Comparison of ENCODE assay signal across 8 mouse cellular contexts in the genomic region with DNA sequence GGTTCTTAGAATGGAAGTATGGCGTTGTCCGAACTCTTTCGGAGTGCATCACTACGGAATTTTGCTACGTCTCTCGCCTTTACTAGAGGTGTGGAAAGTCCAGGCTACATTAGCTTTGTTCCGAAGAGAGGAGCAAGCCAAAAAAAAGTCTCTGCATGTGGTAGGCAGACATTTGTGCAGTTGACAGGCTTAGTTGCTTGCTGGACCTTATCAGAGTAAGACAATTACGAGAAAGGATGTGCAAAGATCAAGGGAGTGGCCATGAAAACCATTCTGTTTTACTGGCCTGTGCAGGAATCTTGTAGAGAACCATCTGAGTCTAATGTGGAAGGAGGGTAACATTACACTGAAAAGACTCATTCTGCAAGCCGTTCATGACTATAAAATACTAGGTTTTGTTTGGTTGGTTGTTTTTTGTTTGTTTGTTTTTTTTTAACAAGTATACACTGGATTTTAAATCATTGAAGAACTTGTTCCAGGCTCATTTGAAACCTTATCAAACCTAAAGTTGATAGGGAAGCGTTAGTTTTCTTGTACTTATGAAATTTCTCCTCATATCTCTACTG. TPM values are rescaled to one million over a fixed set of nuclear protein-coding genes. Genes with fewer than 3 reads are reported as not detected.
A peak's percentile ranks its signal among the peaks of the same experiment; 100 is the strongest.
DNase-seq lines count a peak whose midpoint lies in the region; ATAC-seq and TF ChIP-seq lines count a peak whose summit lies in the region.

No protein-coding gene starts in this region.

- peak overlapping the region; percentile 95 for H3K9ac ChIP-seq in liver, embryonic 13.5 days

- peak overlapping the region; percentile 90 for H3K4me2 ChIP-seq in liver, embryonic 13.5 days

- no peaks in the 10 kb centered on the region for H3K27me3 ChIP-seq in liver, embryonic 13.5 days

- no peak for ATAC-seq in liver, embryonic 13.5 days (ENCODE audit: low read depth)

- peak overlapping the region; percentile 77 for H3K4me3 ChIP-seq in gastrocnemius, adult 2 months
- H3K4me3 ChIP-seq in embryonic fibroblast, embryonic 13.5 days (ENCODE audit: insufficient read depth, low read length), result peak overlapping the region; percentile 94
- peak overlapping the region; percentile 91 for H3K4me3 ChIP-seq in liver, embryonic 13.5 days (replicated peaks)

- no peaks in the 10 kb centered on the region for H3K9me3 ChIP-seq in liver, embryonic 13.5 days (replicated peaks)

- peak overlapping the region; percentile 95 for H3K27ac ChIP-seq in gastrocnemius, adult 2 months
- H3K27ac ChIP-seq in embryonic fibroblast, embryonic 13.5 days (ENCODE audit: insufficient read depth, low read length), result peak overlapping the region; percentile 80
- H3K27ac ChIP-seq in liver, embryonic 13.5 days, result peak overlapping the region; percentile 86; the same call in 1 of the 2 replicates

- no peak for DNase-seq in gastrocnemius, adult 2 months
- DNase-seq in gastrocnemius, postnatal 10 days, result no peak
- DNase-seq in 416B (ENCODE audit: low read depth), result peak; percentile 23
- DNase-seq in liver, embryonic 13.5 days, result no peak
- no peak for DNase-seq in adrenal gland, postnatal 25 days
- no peak for DNase-seq in cerebellum, adult 18-20 months
- DNase-seq in natural killer cell, adult 2 months (ENCODE audit: low spot score in 2 of 2), result no peak

- WGBS in liver, embryonic 13.5 days (ENCODE audit: insufficient replicate concordance), result 5% methylated on average over 10 of the region's 10 CpGs

- intact Hi-C loops in gastrocnemius, adult 2 months (cut with DNase I), result no loop called here

- no peak for TF ChIP-seq POLR2A in embryonic fibroblast, embryonic 13.5 days (IDR thresholded peaks at IDR 0.05; ENCODE audit: low read depth, low read length)

- TF ChIP-seq CTCF in gastrocnemius, adult 2 months (IDR thresholded peaks at IDR 0.05), result no peak
- TF ChIP-seq CTCF in embryonic fibroblast, embryonic 13.5 days (IDR thresholded peaks at IDR 0.05; ENCODE audit: borderline replicate concordance, insufficient read depth, low read length), result no peak

- H3K4me1 ChIP-seq in embryonic fibroblast, embryonic 13.5 days (ENCODE audit: control insufficient read depth, insufficient read depth, low read length), result 0 out of 2 replicates have a peak, but pooled peaks cover 3% of the 10 kb centered on the region
- peaks cover 48% of the 10 kb centered on the region for H3K4me1 ChIP-seq in liver, embryonic 13.5 days (replicated peaks)

- no peaks in the 10 kb centered on the region for H3K36me3 ChIP-seq in liver, embryonic 13.5 days

RNA-seq across cellular contexts. Expression of a gene that starts 0.8 kb away (rescaled TPM):
- 10 to 100 TPM; 12.8 to 13.3 TPM for total RNA-seq in gastrocnemius, adult 2 months (2021)
- 10 to 100 TPM; 17.2 to 21.7 TPM for total RNA-seq in gastrocnemius, postnatal 10 days (2021)
- 30.3 and 47.0 TPM in 2 replicates for polyA plus RNA-seq in embryonic fibroblast, embryonic 13.5 days (2011; ENCODE audit: insufficient read length, low read depth, missing spikeins)
- polyA plus RNA-seq in liver, embryonic 13.5 days (2015; fragmentation: Nextera tagmentation; extraction: Ambion mirVana), result 3.8 and 4.2 TPM in 2 replicates
- total RNA-seq in adrenal gland, postnatal 25 days (2021), result 37.4 and 44.1 TPM in 2 replicates

RNA-seq across cellular contexts. Expression of a gene that starts 0.9 kb away (rescaled TPM):
- 10 to 100 TPM; 18.5 to 22.3 TPM for total RNA-seq in gastrocnemius, adult 2 months (2021)
- 1 to 10 TPM; 8.0 to 8.4 TPM for total RNA-seq in gastrocnemius, postnatal 10 days (2021)
- polyA plus RNA-seq in embryonic fibroblast, embryonic 13.5 days (2011; ENCODE audit: insufficient read length, low read depth, missing spikeins), result 14.0 and 15.4 TPM in 2 replicates
- polyA plus RNA-seq in liver, embryonic 13.5 days (2015; fragmentation: Nextera tagmentation; extraction: Ambion mirVana), result 4.1 and 4.8 TPM in 2 replicates
- 21.1 and 23.0 TPM in 2 replicates for total RNA-seq in adrenal gland, postnatal 25 days (2021)
